Mouse (Mus musculus): ENCODE measurements at regions not wholly inside any gene's neighbourhood (a gene's known extent, or its start where the extent isn't known, plus 50 kb on each side); places are given as distances from the start of the nearest gene placed in this dataset.

- H3K9me3 ChIP-seq (ENCODE audit: control insufficient read depth, low read length), result no peaks in the 10 kb centered on the region
- 60% methylated on average over 3 of the region's 3 CpGs for WGBS
- H3K36me3 ChIP-seq (ENCODE audit: control insufficient read depth, insufficient read depth, low read length), result no peaks in the 10 kb centered on the region
- DNase-seq (ENCODE audit: low spot score) (no peak), ATAC-seq (ENCODE audit: low FRiP score, low read depth) (no peak)
- no peak overlapping the region for H3K9ac ChIP-seq (ENCODE audit: low read depth, low read length, severe bottlenecking)
- H3K4me2 ChIP-seq (replicated peaks; ENCODE audit: low read depth, low read length, severe bottlenecking), result no peak overlapping the region
- no peak overlapping the region for H3K27ac ChIP-seq (replicated peaks; ENCODE audit: low read depth, low read length)
- H3K4me1 ChIP-seq (ENCODE audit: control insufficient read depth, insufficient read depth, low read length), result no peaks in the 10 kb centered on the region
- TF ChIP-seq POLR2A (IDR thresholded peaks at IDR 0.05; ENCODE audit: borderline replicate concordance, extremely low read depth, insufficient read depth, insufficient read length), result no peak
- H3K4me3 ChIP-seq (replicated peaks; ENCODE audit: low read length), result no peak overlapping the region
- H3K27me3 ChIP-seq (ENCODE audit: control insufficient read depth, insufficient read depth, low read length), result no peaks in the 10 kb centered on the region
Observed at GRCm38 (mm10) chr4:142758102-142758501, 454.7 kb downstream of the Prdm2 start.

DNA sequence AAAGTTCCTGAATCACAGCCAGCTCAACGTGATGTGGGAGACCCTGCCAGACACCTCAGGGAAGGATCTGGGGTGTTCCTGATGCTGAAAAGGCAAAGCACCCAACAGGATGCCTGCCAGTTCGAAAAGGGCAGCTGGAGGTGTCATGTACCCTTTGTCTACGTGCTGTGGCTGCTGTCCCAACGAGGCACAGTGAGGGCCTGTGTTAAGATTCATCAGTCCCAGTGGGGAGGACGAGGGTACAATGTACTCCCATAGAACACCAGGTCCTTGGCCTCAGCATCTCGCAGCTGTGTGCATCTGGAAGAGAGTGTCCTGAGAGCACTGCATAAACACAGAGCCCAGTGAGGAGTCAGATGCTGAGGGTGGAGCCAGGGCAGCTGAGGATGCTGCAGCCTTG, 456.5 kb downstream of the Prdm2 start:
- no peaks in the 10 kb centered on the region for H3K9me3 ChIP-seq (ENCODE audit: control insufficient read depth, low read length)
- no peak overlapping the region for H3K27ac ChIP-seq (replicated peaks; ENCODE audit: low read depth, low read length)
- no peak for TF ChIP-seq POLR2A (IDR thresholded peaks at IDR 0.05; ENCODE audit: borderline replicate concordance, extremely low read depth, insufficient read depth, insufficient read length)
- DNase-seq (ENCODE audit: low spot score) (no peak), ATAC-seq (ENCODE audit: low FRiP score, low read depth) (no peak)
- H3K4me3 ChIP-seq (replicated peaks; ENCODE audit: low read length), result no peak overlapping the region
- H3K36me3 ChIP-seq (ENCODE audit: control insufficient read depth, insufficient read depth, low read length), result no peaks in the 10 kb centered on the region
- no peaks in the 10 kb centered on the region for H3K4me1 ChIP-seq (ENCODE audit: control insufficient read depth, insufficient read depth, low read length)
- H3K9ac ChIP-seq (ENCODE audit: low read depth, low read length, severe bottlenecking), result no peak overlapping the region
- H3K27me3 ChIP-seq (ENCODE audit: control insufficient read depth, insufficient read depth, low read length), result no peaks in the 10 kb centered on the region
- 70% methylated on average over 6 of the region's 6 CpGs for WGBS
- no peak overlapping the region for H3K4me2 ChIP-seq (replicated peaks; ENCODE audit: low read depth, low read length, severe bottlenecking)

DNA sequence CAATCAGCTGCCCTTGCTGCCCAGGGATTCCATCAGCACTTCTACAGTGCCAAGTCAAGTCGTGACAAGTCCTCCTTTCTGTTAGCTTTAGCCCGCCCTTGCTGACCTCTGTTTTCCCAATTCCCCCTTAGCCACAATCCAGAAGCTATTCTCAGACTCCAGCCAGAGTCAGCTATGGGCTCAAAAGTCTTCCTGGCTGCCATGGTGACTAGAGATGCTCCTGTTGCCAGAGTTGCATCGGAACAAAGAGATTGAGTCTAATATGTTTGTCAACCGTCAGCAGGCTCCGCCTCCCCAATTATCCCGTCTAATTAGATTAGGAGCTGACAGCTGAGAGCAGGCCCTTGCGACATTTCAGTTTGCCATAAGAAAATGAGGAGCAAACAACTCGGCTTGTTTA, 462.9 kb downstream of the Prdm2 start:
- DNase-seq (ENCODE audit: low spot score), result no peak
- Histone ChIP-seq H3K4me1 (ENCODE audit: control insufficient read depth, insufficient read depth, low read length) (peaks cover 5% of the 10 kb centered on the region), H3K27me3 (ENCODE audit: control insufficient read depth, insufficient read depth, low read length) (no peaks in the 10 kb centered on the region), H3K4me3 (replicated peaks; ENCODE audit: low read length) (no peak overlapping the region), H3K36me3 (ENCODE audit: control insufficient read depth, insufficient read depth, low read length) (no peaks in the 10 kb centered on the region), H3K9ac (ENCODE audit: low read depth, low read length, severe bottlenecking) (no peak overlapping the region), H3K9me3 (ENCODE audit: control insufficient read depth, low read length) (no peaks in the 10 kb centered on the region), H3K27ac (replicated peaks; ENCODE audit: low read depth, low read length) (no peak overlapping the region), H3K4me2 (replicated peaks; ENCODE audit: low read depth, low read length, severe bottlenecking) (no peak overlapping the region)
- ATAC-seq (ENCODE audit: low FRiP score, low read depth), result no peak
- 46% methylated on average over 8 of the region's 8 CpGs for WGBS
- no peak for TF ChIP-seq POLR2A (IDR thresholded peaks at IDR 0.05; ENCODE audit: borderline replicate concordance, extremely low read depth, insufficient read depth, insufficient read length)

- H3K9ac ChIP-seq (ENCODE audit: low read depth, low read length, severe bottlenecking), result no peak overlapping the region
- no peak for TF ChIP-seq POLR2A (IDR thresholded peaks at IDR 0.05; ENCODE audit: borderline replicate concordance, extremely low read depth, insufficient read depth, insufficient read length)
- 85% methylated on average over 4 of the region's 4 CpGs for WGBS
- peaks cover 12% of the 10 kb centered on the region for H3K4me1 ChIP-seq (ENCODE audit: control insufficient read depth, insufficient read depth, low read length)
- no peaks in the 10 kb centered on the region for H3K9me3 ChIP-seq (ENCODE audit: control insufficient read depth, low read length)
- ATAC-seq (ENCODE audit: low FRiP score, low read depth), result no peak
- no peaks in the 10 kb centered on the region for H3K36me3 ChIP-seq (ENCODE audit: control insufficient read depth, insufficient read depth, low read length)
- no peak overlapping the region for H3K27ac ChIP-seq (replicated peaks; ENCODE audit: low read depth, low read length)
- no peak overlapping the region for H3K4me2 ChIP-seq (replicated peaks; ENCODE audit: low read depth, low read length, severe bottlenecking)
- H3K27me3 ChIP-seq (ENCODE audit: control insufficient read depth, insufficient read depth, low read length), result no peaks in the 10 kb centered on the region
- no peak for DNase-seq (ENCODE audit: low spot score)
- no peak overlapping the region for H3K4me3 ChIP-seq (replicated peaks; ENCODE audit: low read length)
Observed at GRCm38 (mm10) chr4:142723554-142723907, 484.3 kb upstream of the Kazn start.

GRCm38 (mm10) chr4:142722845-142723553, 483.8 kb upstream of the Kazn start:
- no peaks in the 10 kb centered on the region for H3K36me3 ChIP-seq (ENCODE audit: control insufficient read depth, insufficient read depth, low read length)
- no peak overlapping the region for H3K4me2 ChIP-seq (replicated peaks; ENCODE audit: low read depth, low read length, severe bottlenecking)
- peak; percentile 42 for DNase-seq (ENCODE audit: low spot score)
- ATAC-seq (ENCODE audit: low FRiP score, low read depth), result peak; percentile 37; the same call in 1 of the 2 replicates
- WGBS, result 40% methylated on average over 3 of the region's 3 CpGs
- no peak overlapping the region for H3K9ac ChIP-seq (ENCODE audit: low read depth, low read length, severe bottlenecking)
- no peak overlapping the region for H3K27ac ChIP-seq (replicated peaks; ENCODE audit: low read depth, low read length)
- H3K27me3 ChIP-seq (ENCODE audit: control insufficient read depth, insufficient read depth, low read length), result no peaks in the 10 kb centered on the region
- no peak overlapping the region for H3K4me3 ChIP-seq (replicated peaks; ENCODE audit: low read length)
- peaks cover 12% of the 10 kb centered on the region for H3K4me1 ChIP-seq (ENCODE audit: control insufficient read depth, insufficient read depth, low read length)
- TF ChIP-seq POLR2A (IDR thresholded peaks at IDR 0.05; ENCODE audit: borderline replicate concordance, extremely low read depth, insufficient read depth, insufficient read length), result no peak
- H3K9me3 ChIP-seq (ENCODE audit: control insufficient read depth, low read length), result no peaks in the 10 kb centered on the region
